Mouse (Mus musculus) liver, adult (tissue): ENCODE measurements around the gene Col25a1.

Experiments used
- GATA4 ChIP-seq: IDR thresholded peaks from 2 replicates; pipeline ENCODE4 v1.6.1; 2014; ENCODE audit warnings: mild to moderate bottlenecking, low read length; ENCODE audit not compliant: insufficient replicate concordance

The Col25a1 gene

DNA sequence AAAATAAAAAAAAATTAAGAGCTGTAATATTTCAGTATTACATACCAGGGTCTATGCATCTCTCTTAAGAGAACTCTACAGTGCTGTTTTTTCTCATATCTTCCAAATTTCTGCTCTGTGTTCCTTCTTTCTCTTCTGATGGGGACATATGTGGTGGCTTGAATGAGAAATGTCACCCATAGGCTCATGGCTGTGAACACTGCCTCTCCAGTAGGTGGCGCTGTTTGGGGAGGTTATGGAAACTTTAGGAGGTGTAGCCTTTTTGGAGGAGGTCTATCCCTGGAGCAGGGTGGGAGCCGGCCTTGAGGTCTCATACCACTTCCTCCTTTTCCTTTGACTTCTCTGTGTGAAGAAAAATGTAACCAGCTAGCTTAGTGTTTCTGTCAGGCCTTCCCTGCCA, 128.4 kb downstream of the Col25a1 start:
- no peak for TF ChIP-seq GATA4

DNA sequence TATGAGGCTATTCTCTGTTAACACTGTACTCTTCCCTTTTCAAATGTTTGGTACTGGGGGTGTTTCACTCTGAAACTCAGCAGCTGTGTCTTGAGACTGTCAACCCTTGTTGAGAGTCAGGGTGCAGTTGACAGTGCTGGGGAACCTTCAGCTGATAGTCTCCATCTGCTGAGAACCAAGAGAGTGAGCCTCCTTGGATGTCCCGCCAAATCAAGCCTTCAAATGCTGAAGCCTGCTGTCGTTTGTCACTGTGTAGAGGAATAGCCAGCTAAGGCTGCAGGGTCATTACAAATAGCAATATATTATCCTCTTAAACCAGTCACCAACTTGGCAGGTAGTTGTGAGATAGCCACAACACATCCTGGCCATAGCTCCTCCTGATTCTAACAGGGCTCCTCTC, 129.0 kb downstream of the Col25a1 start:
- TF ChIP-seq GATA4 = no peak

DNA sequence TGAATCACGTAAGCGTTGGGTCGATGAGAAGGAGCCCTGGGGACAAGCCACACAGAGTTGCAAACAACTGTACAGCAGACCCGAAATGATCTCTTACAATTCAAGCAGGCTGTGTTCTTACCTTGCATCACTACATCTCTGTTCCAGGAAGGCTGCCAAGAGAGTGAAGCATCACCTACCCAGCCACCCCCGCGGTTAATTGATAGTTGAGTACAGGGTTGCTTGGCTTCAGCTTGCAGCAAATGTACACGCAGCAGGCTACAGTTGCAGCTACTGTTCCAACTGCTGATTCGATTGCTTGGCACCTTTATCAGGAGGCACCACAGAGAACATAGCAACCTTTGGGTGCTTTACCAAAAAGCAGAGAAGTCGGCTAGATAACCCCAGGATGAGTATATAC, 133.8 kb downstream of the Col25a1 start:
- TF ChIP-seq GATA4 = no peak

DNA sequence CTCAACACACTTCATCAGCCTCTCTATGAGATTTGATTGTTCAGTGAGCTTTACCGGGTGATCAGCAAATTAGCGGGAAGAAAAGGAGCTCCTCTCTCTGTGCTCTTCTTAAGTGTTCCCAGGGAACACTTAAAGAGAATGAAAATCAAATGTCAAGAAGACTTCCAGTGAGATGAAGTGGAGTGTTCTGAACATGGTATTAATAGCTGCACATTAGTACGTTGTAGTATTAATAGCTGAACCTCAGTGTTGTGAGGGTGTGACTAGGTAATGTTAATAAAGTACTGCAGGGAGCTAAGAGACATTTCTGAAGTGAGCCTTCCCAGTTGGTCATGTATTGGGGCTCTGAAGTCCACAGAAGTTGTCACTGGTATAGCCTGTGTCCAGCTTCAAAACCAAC, 139.2 kb downstream of the Col25a1 start:
- TF ChIP-seq GATA4 = no peak

DNA sequence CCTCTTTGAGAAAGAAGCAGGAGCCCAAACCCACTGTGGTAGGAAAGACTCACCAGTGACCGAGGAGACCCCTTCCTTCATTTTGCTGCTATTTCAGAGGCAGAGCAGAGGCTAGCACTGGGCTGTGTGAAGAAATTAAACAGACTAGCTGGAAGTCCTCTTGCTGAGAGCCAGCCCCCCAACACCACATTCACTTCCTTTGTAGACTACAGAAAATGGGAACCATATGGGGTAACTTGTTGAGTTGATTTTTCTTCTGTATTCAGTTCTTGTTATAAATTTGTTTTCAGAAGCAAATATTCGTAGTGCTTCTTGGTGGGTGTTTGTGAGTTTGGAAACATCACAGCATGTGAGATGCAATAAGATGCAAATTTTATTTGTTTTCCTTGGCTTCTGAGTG, 142.6 kb downstream of the Col25a1 start:
- no peak for TF ChIP-seq GATA4

DNA sequence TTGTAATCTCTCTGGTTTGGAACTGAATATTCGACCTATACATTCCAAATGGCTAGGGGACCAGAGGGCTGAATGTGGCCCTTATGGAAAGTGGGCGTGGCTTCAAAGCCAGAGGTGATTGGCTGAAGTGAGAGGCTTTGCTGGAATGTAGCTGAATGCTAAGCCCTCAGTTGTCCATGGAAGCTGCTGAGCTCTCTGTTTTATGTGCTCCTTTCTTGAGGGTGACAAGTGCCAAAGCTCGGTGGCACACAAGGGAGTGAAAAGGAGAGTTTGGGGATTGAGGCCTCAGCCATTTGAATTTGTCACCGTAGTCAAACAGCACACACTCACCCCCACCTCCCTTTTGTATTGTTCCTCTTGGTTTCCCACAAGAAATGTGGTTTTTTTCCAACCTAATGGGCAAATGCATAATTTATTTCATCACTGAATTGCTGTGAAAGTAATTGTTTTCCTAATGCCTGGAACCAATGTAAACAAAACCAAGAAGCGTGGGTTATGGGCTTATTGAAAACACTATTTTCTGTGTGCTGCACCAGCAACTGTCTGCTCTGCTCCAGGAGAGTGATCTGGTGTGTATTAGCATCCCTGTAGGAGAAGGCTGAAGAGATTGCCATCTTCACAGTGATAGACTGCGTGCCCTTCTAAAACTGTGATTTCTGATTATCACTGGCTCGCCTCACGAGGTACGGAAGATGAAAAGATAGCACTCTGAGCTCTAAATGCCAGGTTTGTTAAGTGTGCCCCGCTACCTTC, 147.2 kb downstream of the Col25a1 start:
- no peak for TF ChIP-seq GATA4

DNA sequence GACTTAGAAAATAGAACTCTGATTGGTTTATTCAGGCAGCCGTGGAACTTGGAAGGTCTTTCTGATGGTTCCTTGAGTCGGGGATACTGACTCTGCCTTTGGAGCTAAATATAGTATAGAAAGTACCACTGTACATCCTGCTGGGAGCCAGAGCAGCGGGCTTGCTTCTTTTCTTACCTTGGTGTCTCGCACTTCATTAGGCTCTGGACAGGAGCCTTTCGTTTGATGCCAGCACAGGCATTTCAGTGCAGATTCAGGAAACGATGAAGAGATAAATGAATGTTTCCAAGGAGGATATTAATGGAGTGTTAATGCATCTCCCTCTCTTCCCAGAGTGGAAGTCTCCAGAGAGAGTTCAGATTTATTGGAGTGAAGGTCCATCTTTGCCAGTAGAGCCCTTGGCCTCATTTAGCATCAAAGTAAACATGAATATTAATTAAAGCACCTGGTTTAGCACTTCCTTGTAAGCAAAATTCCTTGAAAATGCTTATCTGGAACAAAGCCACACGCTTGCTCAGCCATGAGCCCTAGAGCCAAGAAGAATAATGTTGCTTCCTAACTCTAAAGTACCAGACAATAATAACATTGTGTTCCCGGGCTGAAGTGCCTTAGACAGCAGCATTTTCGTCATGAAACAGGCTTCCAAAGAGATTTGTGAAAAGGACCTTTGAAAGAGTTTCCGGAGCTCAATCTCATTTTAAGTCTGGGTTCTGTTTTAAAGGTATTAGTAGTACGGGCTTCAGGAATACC, 151.9 kb downstream of the Col25a1 start:
- no peak for TF ChIP-seq GATA4

DNA sequence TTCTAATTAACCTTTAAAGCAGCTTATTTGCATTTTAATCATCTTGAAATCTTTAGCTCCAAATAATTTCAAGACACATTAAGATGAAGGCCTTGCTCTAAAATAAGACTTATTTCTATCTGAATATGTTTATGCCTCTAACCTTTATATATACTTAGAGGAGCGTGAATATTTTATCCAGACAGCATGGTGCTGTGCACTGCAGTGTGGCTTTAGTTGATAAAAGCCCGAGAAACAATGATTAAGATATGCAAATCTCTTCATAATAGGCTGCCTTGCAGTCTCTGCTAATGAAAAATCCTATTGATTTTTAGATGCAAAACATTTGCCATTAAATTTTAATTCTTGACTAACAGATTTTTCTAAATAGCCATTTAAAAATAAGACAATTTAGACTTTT, 156.8 kb downstream of the Col25a1 start:
- no peak for TF ChIP-seq GATA4

DNA sequence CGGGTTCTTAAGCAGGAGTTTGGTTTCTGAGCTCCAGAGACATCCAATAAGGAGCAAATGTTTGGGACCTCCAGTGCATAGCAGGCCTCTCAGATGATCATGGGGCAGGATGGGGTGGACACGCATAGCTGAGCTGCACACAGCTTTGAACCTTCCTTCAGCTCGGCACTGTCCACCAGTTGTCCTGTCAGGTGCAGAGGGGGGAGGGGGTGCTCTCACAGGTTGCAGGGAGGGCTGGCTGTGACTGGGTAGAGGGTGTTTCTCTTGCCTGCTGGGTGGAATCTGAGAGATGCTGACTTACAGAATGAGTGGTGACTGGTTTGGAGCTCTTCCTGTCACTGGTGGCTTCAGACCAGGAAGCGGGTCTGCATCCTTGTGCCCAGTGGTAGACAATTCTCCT, 157.5 kb downstream of the Col25a1 start:
- no peak for TF ChIP-seq GATA4

DNA sequence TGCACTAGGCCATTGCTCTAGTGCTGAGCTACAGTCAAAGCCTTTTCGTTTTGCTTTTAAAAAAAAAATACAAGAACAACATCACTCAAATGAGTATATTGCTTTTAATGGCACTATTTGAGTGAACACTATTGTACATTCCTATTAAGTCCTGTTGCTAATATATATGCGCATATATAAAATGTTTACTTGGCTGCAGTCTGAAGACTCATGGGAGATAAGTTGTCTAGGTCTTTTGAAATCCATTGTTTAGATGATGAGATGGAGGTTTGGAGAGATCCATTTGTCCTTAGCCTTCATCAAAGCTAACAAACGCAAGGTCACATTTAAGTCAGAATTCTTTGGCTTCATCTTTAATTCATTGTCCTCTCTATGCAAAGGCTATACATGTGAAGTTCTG, 157.9 kb downstream of the Col25a1 start:
- TF ChIP-seq GATA4 = no peak

DNA sequence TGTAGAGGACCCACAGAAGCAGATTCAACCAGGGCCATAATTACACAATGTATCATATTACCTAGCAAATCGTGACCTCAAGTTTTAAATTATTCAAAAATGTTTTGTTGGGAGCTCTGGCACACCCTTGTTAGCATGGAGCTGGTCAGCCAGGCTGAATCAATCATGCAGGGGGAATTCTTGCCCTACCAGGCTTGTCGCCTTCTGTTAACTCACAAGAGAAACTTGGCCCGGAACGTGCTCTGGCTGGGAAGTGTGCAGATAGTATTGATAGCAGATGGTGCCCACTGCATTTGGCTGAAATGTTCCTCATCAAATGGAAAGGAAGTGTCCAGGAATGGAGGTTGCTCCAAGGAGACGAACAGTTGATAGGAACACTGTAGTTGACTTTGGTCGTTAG, 158.9 kb downstream of the Col25a1 start:
- no peak for TF ChIP-seq GATA4

DNA sequence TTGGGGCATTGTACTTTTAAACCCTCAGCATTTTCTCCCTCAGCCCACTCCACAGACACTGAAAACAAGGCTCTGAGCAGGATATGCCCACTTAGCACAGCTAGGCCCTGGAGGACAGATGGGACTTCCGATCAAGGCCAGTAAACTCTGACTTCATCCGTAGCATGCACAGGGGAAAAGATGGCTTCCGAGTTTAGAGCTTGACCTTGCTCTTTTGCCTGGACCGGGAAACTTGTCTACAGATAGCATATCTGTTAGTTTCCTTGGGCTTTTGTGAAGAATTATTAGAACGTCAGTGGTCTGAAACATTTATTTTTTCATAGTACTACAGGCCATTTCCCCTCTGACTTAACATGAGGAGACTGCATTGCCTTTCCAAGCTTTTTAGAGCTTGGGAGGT, 159.4 kb downstream of the Col25a1 start:
- peak; percentile 94 for TF ChIP-seq GATA4

DNA sequence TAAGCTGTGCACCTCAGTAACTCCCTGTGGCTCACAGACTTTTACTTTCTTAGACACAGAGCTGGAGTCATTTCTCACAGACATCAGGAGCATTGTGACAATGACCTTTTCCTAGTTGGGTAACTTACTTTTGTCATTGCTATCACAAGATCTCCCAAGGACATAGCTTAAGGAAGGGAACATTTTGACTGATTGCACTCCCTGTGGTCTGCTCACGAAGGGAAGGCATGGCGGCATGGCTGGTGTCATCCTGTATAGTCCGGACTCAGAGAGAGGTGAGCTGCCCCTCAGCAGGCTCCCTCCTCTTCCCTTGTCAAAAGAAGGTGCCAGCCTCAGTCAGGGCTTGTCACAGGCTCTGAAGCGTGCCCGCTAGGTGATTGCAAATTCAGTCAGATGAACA, 160.6 kb downstream of the Col25a1 start:
- no peak for TF ChIP-seq GATA4

DNA sequence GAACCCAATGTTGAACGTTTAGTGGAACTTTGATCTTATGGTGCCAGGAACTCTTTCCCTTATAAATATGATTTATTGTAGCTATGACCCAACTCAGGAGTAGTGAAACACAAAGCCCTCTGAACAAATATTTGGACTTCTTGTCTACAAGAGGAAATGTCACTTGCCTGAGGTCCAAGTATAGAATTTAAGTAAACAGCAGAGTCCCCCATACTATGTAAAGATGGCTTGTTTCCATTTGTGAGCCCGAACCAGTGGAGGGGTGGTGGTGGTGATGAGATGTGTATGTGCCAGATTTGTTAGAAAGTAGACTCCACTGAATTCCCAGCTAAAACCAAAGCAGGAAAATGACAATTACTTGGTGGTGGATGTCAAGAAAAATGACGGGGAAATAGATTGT, 169.2 kb downstream of the Col25a1 start:
- TF ChIP-seq GATA4 = no peak

DNA sequence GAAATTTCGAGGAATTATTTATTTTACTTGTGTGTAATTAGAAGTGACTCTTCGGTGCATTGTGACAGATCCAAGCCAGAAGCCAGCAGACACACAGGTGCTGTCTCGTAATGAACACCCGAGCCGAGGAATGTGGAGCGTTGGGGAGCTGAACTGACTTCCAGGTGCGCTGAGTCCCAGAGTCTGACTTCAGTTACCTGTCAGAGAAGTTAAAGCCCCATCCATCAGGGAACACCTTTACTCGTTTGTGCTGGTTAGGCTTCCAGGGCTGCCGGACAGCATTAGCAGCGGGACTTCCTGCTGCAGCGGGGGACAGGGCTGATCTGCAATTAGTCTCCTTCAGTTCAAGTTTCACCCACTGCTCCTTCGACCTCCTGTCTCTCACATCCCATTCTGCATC, 172.3 kb downstream of the Col25a1 start:
- no peak for TF ChIP-seq GATA4

DNA sequence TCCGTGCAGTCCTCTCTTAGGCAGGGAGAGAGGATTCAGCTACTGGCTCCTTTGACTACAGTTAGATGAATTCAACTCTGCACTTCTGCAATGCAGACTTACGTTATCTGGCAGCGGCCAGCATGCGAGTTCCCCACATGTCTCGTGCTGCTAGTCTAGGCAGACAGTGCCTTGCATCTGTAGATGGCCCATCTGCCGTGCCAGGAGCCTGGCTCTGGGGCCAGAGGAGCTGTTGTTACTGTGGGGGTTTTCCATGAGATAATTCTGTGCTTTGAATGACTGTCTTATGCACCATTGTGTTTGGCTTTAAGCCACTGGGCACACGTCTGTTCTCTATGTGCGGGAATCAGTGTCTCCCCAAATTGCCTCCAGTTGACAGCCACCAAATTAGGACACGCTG, 173.5 kb downstream of the Col25a1 start:
- no peak for TF ChIP-seq GATA4

DNA sequence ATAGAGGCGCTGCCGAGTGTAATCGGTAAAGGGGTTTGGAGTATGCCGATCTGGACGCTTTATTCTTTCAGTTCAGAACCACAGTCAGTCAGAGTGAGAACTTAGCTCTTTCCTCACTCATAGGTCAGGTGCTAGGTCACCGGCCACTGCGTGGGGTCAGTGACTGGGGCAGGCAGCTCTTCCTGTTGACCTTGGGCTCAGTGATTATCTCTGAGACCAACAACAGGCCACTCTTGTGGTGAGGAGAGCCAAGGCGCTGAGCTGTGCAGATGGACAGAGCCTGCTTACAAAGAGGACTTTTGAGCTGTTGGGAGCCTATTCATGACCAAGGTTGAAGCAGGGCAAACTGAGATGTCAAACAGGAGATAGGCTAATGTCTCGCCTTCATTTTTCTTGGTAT, 174.4 kb downstream of the Col25a1 start:
- peak; percentile 92; the same call in 1 of the 2 replicates for TF ChIP-seq GATA4
